Mouse (Mus musculus) cerebellum, adult 2 months (tissue): ENCODE results near the gene Egfem1.

ENCODE experiments used
- CTCF ChIP-seq: fragments of 200-500 bp; IDR thresholded peaks from 2 replicates; pipeline ENCODE4 v1.5.1; 2011; ENCODE audit warnings: low read depth, mild to moderate bottlenecking, control low read depth, low read length, moderate library complexity, borderline replicate concordance; ENCODE audit not compliant: insufficient read depth
- POLR2A ChIP-seq: fragments of 200-500 bp; IDR thresholded peaks from 2 replicates; pipeline ENCODE4 v1.6.1; 2011; ENCODE audit warnings: low read length, control low read depth, borderline replicate concordance; ENCODE audit not compliant: insufficient read depth

DNA sequence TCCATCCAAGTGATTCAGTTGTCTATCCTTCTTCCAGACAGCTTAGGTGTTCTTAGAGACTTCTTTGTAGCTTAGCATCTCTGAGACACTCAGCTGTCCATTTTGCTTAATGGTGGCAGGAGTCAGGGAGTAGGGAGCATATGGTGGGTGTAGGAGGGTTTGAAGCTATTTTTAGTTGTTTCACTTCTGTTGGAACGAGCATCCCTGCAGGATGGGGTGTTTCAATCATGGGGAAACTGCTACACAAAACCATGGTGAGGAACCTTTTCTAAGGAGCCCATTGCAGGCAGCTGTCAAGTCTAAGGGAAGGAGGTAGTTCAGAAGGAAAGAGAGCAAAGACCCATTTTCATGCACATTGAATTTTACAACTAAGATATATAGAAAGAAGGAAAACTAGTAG, 458.1 kb downstream of the Egfem1 start:
- TF ChIP-seq POLR2A (no peak), CTCF (no peak)
